Mouse (Mus musculus) effector memory CD4-positive, alpha-beta T cell, adult 7 months (primary cell): ENCODE results near the gene Arrb2. TPM values are rescaled to one million over a fixed set of nuclear protein-coding genes. Genes with fewer than 3 reads are reported as not detected.

Source experiments
- polyA plus RNA-seq: library from polyadenylated mRNA; unstranded; fragments of 100-300 nt; shearing (Covaris generic); gene quantifications from one replicate; pipeline ENCODE4 v1.2.1, GENCODE M21; 2017

The Arrb2 gene
- 172 TPM for polyA plus RNA-seq

GRCm38 (mm10) chr11:70432048-70432894 lies at the start of gene Arrb2:
Arrb2 (plus strand) TSS chr11:70432635.

GRCm38 (mm10) chr11:70409594-70410296 lies 22.7 kb upstream of the Arrb2 start, which contains the start of gene Pelp1:
Pelp1 (minus strand) TSS chr11:70410031.

GRCm38 (mm10) chr11:70451797-70452498 lies 19.5 kb downstream of the Arrb2 start, which contains the start of gene Med11:
Med11 (plus strand) TSS chr11:70451919.

GRCm38 (mm10) chr11:70458688-70459600 lies 26.5 kb downstream of the Arrb2 start, which contains the start of gene Zmynd15:
Zmynd15 (plus strand) TSS chr11:70459433.

GRCm38 (mm10) chr11:70459601-70460101 lies 27.2 kb downstream of the Arrb2 start, which contains the start of gene Cxcl16:
Cxcl16 (minus strand) TSS chr11:70459984.

Other genes starting within 250 kb of the Arrb2 start
- gene Slc16a11, start 219.9 kb upstream of the Arrb2 start, polyA plus RNA-seq = not detected
- gene Slc16a13, start 211.6 kb upstream of the Arrb2 start, polyA plus RNA-seq = 0.65 TPM
- gene Bcl6b, start 202.8 kb upstream of the Arrb2 start, polyA plus RNA-seq = 0.11 TPM
- 86.1 TPM for gene 0610010K14Rik, start 194.7 kb upstream of the Arrb2 start, polyA plus RNA-seq
- gene Gm21988, start 192.8 kb upstream of the Arrb2 start, polyA plus RNA-seq = 4.5 TPM
- gene Rnasek, start 192.8 kb upstream of the Arrb2 start, polyA plus RNA-seq = 200 TPM
- not detected for gene Alox12, start 177.3 kb upstream of the Arrb2 start, polyA plus RNA-seq
- not detected for gene Alox12e, start 110.0 kb upstream of the Arrb2 start, polyA plus RNA-seq
- 0.26 TPM for gene Alox15, start 80.6 kb upstream of the Arrb2 start, polyA plus RNA-seq
- 9.9 TPM for gene Pelp1, start 22.6 kb upstream of the Arrb2 start, polyA plus RNA-seq
- gene Med11, start 19.3 kb downstream of the Arrb2 start, polyA plus RNA-seq = 192 TPM
- gene Zmynd15, start 26.8 kb downstream of the Arrb2 start, polyA plus RNA-seq = 0.43 TPM
- 3.0 TPM for gene Cxcl16, start 27.3 kb downstream of the Arrb2 start, polyA plus RNA-seq
- 0.67 TPM for gene Tm4sf5, start 72.6 kb downstream of the Arrb2 start, polyA plus RNA-seq
- not detected for gene Vmo1, start 82.0 kb downstream of the Arrb2 start, polyA plus RNA-seq
- not detected for gene Gltpd2, start 86.6 kb downstream of the Arrb2 start, polyA plus RNA-seq
- 301 TPM for gene Psmb6, start 92.7 kb downstream of the Arrb2 start, polyA plus RNA-seq
- gene Gm40193, start 100.3 kb downstream of the Arrb2 start, polyA plus RNA-seq = not detected
- gene Pld2, start 107.4 kb downstream of the Arrb2 start, polyA plus RNA-seq = 12.7 TPM
- 24.3 TPM for gene Mink1, start 130.2 kb downstream of the Arrb2 start, polyA plus RNA-seq
- 1.5 TPM for gene 4930544D05Rik, start 183.2 kb downstream of the Arrb2 start, polyA plus RNA-seq
- 10.7 TPM for gene Chrne, start 186.6 kb downstream of the Arrb2 start, polyA plus RNA-seq
- gene Gp1ba, start 206.5 kb downstream of the Arrb2 start, polyA plus RNA-seq = not detected
- gene Rnf167, start 214.6 kb downstream of the Arrb2 start, polyA plus RNA-seq = 286 TPM
- 71.3 TPM for gene Slc25a11, start 214.8 kb downstream of the Arrb2 start, polyA plus RNA-seq
- 2,639 TPM for gene Pfn1, start 222.0 kb downstream of the Arrb2 start, polyA plus RNA-seq
- 11.1 TPM for gene Eno3, start 224.6 kb downstream of the Arrb2 start, polyA plus RNA-seq
- 67.7 TPM for gene Spag7, start 236.8 kb downstream of the Arrb2 start, polyA plus RNA-seq